Mouse (Mus musculus) MEL (cell line): ENCODE measurements around the gene D230025D16Rik. TPM values are rescaled to one million over a fixed set of nuclear protein-coding genes. Genes with fewer than 3 reads are reported as not detected.
A peak's percentile ranks its signal among the peaks of the same experiment; 100 is the strongest.

Experiments
- DNase-seq: peaks from one replicate; pipeline ENCODE4 v3.0.0; 2011; ENCODE audit warnings: low read depth, low spot score
- H3K27ac ChIP-seq: 2 replicates; pipeline ENCODE4 v1.5.1; 2012; ENCODE audit warnings: low read depth, mild to moderate bottlenecking, control low read depth, low read length, moderate library complexity; ENCODE audit not compliant: control insufficient read depth
- H3K27me3 ChIP-seq, 2 experiments: fragments of 150-350 bp in 1 of 2; sonication (generic) in 1 of 2; 2 replicates each; pipeline ENCODE4 v1.6.1; 2012; ENCODE audit warnings: low read length in 2 of 2, mild to moderate bottlenecking in 2 of 2, improper control_type of control experiment in 1 of 2, moderate library complexity in 1 of 2; ENCODE audit not compliant: insufficient read depth in 2 of 2, control insufficient read depth in 1 of 2
- H3K36me3 ChIP-seq, 2 experiments: 2 replicates each; pipeline ENCODE4 v1.6.1; 2012 to 2014; ENCODE audit warnings: low read length in 2 of 2, improper control_type of control experiment in 1 of 2, inconsistent platforms in 1 of 2, mild to moderate bottlenecking in 1 of 2; ENCODE audit not compliant: insufficient read depth in 2 of 2, control insufficient read depth in 1 of 2
- H3K4me1 ChIP-seq, 2 experiments: fragments of 150-350 bp in 1 of 2; sonication (generic) in 1 of 2; 2 replicates each; pipeline ENCODE4 v1.6.1; 2012; ENCODE audit warnings: low read length in 2 of 2, improper control_type of control experiment in 1 of 2, mild to moderate bottlenecking in 1 of 2; ENCODE audit not compliant: insufficient read depth in 2 of 2, control insufficient read depth in 1 of 2
- H3K4me3 ChIP-seq, 2 experiments: fragments of 150-350 bp in 1 of 2; sonication (generic) in 1 of 2; 2 replicates each; pipeline ENCODE4 v1.5.1; 2012; ENCODE audit warnings: low read depth in 2 of 2, low read length in 2 of 2, mild to moderate bottlenecking in 2 of 2, moderate library complexity in 2 of 2, control low read depth in 1 of 2, improper control_type of control experiment in 1 of 2; ENCODE audit not compliant: control insufficient read depth in 1 of 2, insufficient read depth in 1 of 2
- H3K79me2 ChIP-seq: 2 replicates; pipeline ENCODE4 v1.6.1; 2012; ENCODE audit warnings: mild to moderate bottlenecking, low read length, moderate library complexity; ENCODE audit not compliant: control insufficient read depth, poor library complexity, insufficient read depth
- H3K9ac ChIP-seq: 2 replicates; pipeline ENCODE4 v1.6.1; 2012; ENCODE audit warnings: low read depth, mild to moderate bottlenecking, control low read depth, low read length, moderate library complexity; ENCODE audit not compliant: control insufficient read depth, poor library complexity, severe bottlenecking
- H3K9me3 ChIP-seq: fragments of 150-350 bp; sonication (generic); replicated peaks from 2 replicates; pipeline ENCODE4 v1.6.1; 2012; ENCODE audit warnings: mild to moderate bottlenecking, low read length, improper control_type of control experiment, moderate library complexity; ENCODE audit not compliant: insufficient read depth
- CHD1 ChIP-seq: IDR thresholded peaks from 2 replicates; pipeline ENCODE4 v1.6.1; 2012; ENCODE audit warnings: low read depth, mild to moderate bottlenecking, inconsistent platforms, low read length, improper control_type of control experiment
- CTCF ChIP-seq, 3 experiments: IDR thresholded peaks in 2 of 3; conservative IDR thresholded peaks in 1 of 3; 2 replicates each; pipeline ENCODE4 v1.5.1; 2011 to 2012; ENCODE audit warnings: low read length in 3 of 3, low read depth in 2 of 3, mild to moderate bottlenecking in 2 of 3, improper control_type of control experiment in 1 of 3, inconsistent platforms in 1 of 3, mixed read lengths in 1 of 3, moderate library complexity in 1 of 3; ENCODE audit not compliant: control insufficient read depth in 1 of 3, insufficient read depth in 1 of 3, poor library complexity in 1 of 3, severe bottlenecking in 1 of 3
- E2F4 ChIP-seq: IDR thresholded peaks from 2 replicates; pipeline ENCODE4 v1.6.1; 2011; ENCODE audit warnings: low read depth, low read length, improper control_type of control experiment, borderline replicate concordance
- EP300 ChIP-seq, 2 experiments: IDR thresholded peaks; 2 replicates each; pipeline ENCODE4 v1.6.1; 2011; ENCODE audit warnings: improper control_type of control experiment in 2 of 2, low read length in 2 of 2, low read depth in 1 of 2, mild to moderate bottlenecking in 1 of 2
- GATA1 ChIP-seq: IDR thresholded peaks from 2 replicates; pipeline ENCODE4 v1.6.1; 2011; ENCODE audit warnings: low read depth, low read length, improper control_type of control experiment
- JUND ChIP-seq: IDR thresholded peaks from 2 replicates; pipeline ENCODE4 v1.6.1; 2011; ENCODE audit warnings: low read depth, mild to moderate bottlenecking, improper control_type of control experiment, low read length
- MAZ ChIP-seq: IDR thresholded peaks from 2 replicates; pipeline ENCODE4 v1.6.1; 2012; ENCODE audit warnings: low read depth, mild to moderate bottlenecking, inconsistent platforms, low read length, improper control_type of control experiment
- MXI1 ChIP-seq: IDR thresholded peaks from 2 replicates; pipeline ENCODE4 v1.6.1; 2011; ENCODE audit warnings: mild to moderate bottlenecking, low read depth, low read length, improper control_type of control experiment
- MYC ChIP-seq: IDR thresholded peaks from 2 replicates; pipeline ENCODE4 v1.6.1; 2011; ENCODE audit warnings: low read depth, mild to moderate bottlenecking, low read length, improper control_type of control experiment, moderate library complexity
- POLR2A ChIP-seq, 2 experiments: IDR thresholded peaks; 2 replicates each; pipeline ENCODE4 v1.6.1; 2011 to 2012; ENCODE audit warnings: low read length in 2 of 2, mild to moderate bottlenecking in 2 of 2, control low read depth in 1 of 2, improper control_type of control experiment in 1 of 2, low read depth in 1 of 2, moderate library complexity in 1 of 2; ENCODE audit not compliant: control insufficient read depth in 1 of 2, insufficient read depth in 1 of 2, poor library complexity in 1 of 2
- RAD21 ChIP-seq: IDR thresholded peaks from 2 replicates; pipeline ENCODE4 v1.6.1; 2011; ENCODE audit warnings: mild to moderate bottlenecking, low read depth, low read length, improper control_type of control experiment
- SIN3A ChIP-seq: IDR thresholded peaks from 2 replicates; pipeline ENCODE4 v1.6.1; 2012; ENCODE audit warnings: low read length, improper control_type of control experiment, inconsistent platforms
- SMC3 ChIP-seq: IDR thresholded peaks from 2 replicates; pipeline ENCODE4 v1.6.1; 2011; ENCODE audit warnings: low read depth, low read length, improper control_type of control experiment
- TAL1 ChIP-seq: IDR thresholded peaks from 2 replicates; pipeline ENCODE4 v1.6.1; 2012; ENCODE audit warnings: mild to moderate bottlenecking, inconsistent platforms, low read length, moderate library complexity, mixed read lengths
- TBP ChIP-seq: IDR thresholded peaks from 2 replicates; pipeline ENCODE4 v1.8.0; 2011; ENCODE audit warnings: low read depth, low read length, improper control_type of control experiment
- TCF12 ChIP-seq: IDR thresholded peaks from 2 replicates; pipeline ENCODE4 v1.6.1; 2014; ENCODE audit warnings: low read depth, mild to moderate bottlenecking, inconsistent platforms, low read length, improper control_type of control experiment, moderate library complexity
- USF2 ChIP-seq, 2 experiments: IDR thresholded peaks; 2 replicates each; pipeline ENCODE4 v1.6.1; 2011 to 2012; ENCODE audit warnings: improper control_type of control experiment in 2 of 2, low read length in 2 of 2, borderline replicate concordance in 1 of 2, inconsistent platforms in 1 of 2, low read depth in 1 of 2, mild to moderate bottlenecking in 1 of 2; ENCODE audit not compliant: insufficient read depth in 1 of 2
- ZC3H11A ChIP-seq: IDR thresholded peaks from 2 replicates; pipeline ENCODE4 v1.6.1; 2012; ENCODE audit warnings: low read depth, mild to moderate bottlenecking, inconsistent platforms, low read length, improper control_type of control experiment
- ZKSCAN1 ChIP-seq: IDR thresholded peaks from 2 replicates; pipeline ENCODE4 v1.6.1; 2012; ENCODE audit warnings: low read depth, mild to moderate bottlenecking, inconsistent platforms, low read length, improper control_type of control experiment, moderate library complexity
- ZMIZ1 ChIP-seq: IDR thresholded peaks from 2 replicates; pipeline ENCODE4 v1.6.1; 2012; ENCODE audit warnings: low read depth, mild to moderate bottlenecking, inconsistent platforms, low read length, improper control_type of control experiment, moderate library complexity
- ZNF384 ChIP-seq: IDR thresholded peaks from 2 replicates; pipeline ENCODE4 v1.6.1; 2012; ENCODE audit warnings: low read depth, mild to moderate bottlenecking, inconsistent platforms, low read length, improper control_type of control experiment
- polyA plus RNA-seq, 2 experiments: library from polyadenylated mRNA; stranded (reverse) in 1 of 2; unstranded in 1 of 2; fragments of >175 nt in 1 of 2; fragments of >200 nt in 1 of 2; gene quantifications; 2 replicates each; pipeline versions ENCODE4 v1.2.1 to v1.2.4; 2012; ENCODE audit warnings: low replicate concordance in 2 of 2, low read depth in 1 of 2; ENCODE audit not compliant: insufficient read length in 2 of 2, insufficient read depth in 1 of 2, missing spikeins in 1 of 2
- total RNA-seq: library from RNA; depleted of rRNA; stranded (reverse); fragments of 300-350 nt; gene quantifications from 2 replicates; pipeline ENCODE4 v1.2.3, GENCODE M21; 2012

The D230025D16Rik gene
- total and polyA plus RNA-seq, 3 experiments: 18.3 to 22.4 TPM; not detected in 1

- H3K36me3 ChIP-seq: peaks cover 0 to 17% of the 10 kb centered on the region in 2 experiments; a peak in 2 of 4 replicates
- H3K27ac ChIP-seq: peak overlapping the region; percentile 49
- TF ChIP-seq TAL1 (0 out of 2 replicates have a peak, but pooled peaks have one; percentile 10), ZC3H11A (no peak), ZMIZ1 (no peak), MYC (no peak), USF2 (IDR thresholded peaks at IDR 0.05; ENCODE audit: borderline replicate concordance in 1 of 2, insufficient read depth in 1 of 2, low read depth in 1 of 2, low read length in 2 of 2) (no peak), ZKSCAN1 (no peak), TBP (0 out of 2 replicates have a peak, but pooled peaks have one; percentile 40), CHD1 (no peak), POLR2A (IDR thresholded peaks at IDR 0.05; ENCODE audit: control insufficient read depth in 1 of 2, insufficient read depth in 1 of 2, low read depth in 1 of 2, low read length in 2 of 2, poor library complexity in 1 of 2) (0 out of 4 replicates have a peak, but pooled peaks of 1 of the 2 experiments have one; percentile 17), MXI1 (no peak), E2F4 (no peak), ZNF384 (peak; percentile 60), RAD21 (no peak), CTCF (IDR thresholded peaks at IDR 0.05 in 2 of 3, conservative IDR thresholded peaks at IDR 0.05 in 1 of 3; ENCODE audit: control insufficient read depth in 1 of 3, insufficient read depth in 1 of 3, low read depth in 2 of 3, low read length in 3 of 3, poor library complexity in 1 of 3, severe bottlenecking in 1 of 3) (peak; percentile 7 to 18 (median 17); a peak in 2 of 6 replicates), TCF12 (no peak), MAZ (no peak), JUND (no peak), GATA1 (0 out of 2 replicates have a peak, but pooled peaks have one; percentile 18), EP300 (IDR thresholded peaks at IDR 0.05; ENCODE audit: low read depth in 1 of 2, low read length in 2 of 2) (peak; percentile 49 to 63), SMC3 (no peak), SIN3A (0 out of 2 replicates have a peak, but pooled peaks have one; percentile 36)
- no peaks in the 10 kb centered on the region for H3K27me3 ChIP-seq
- H3K4me3 ChIP-seq: no peak overlapping the region
- H3K4me1 ChIP-seq: peaks cover 0 to 30% of the 10 kb centered on the region in 2 experiments; a peak in 2 of 4 replicates
- H3K79me2 ChIP-seq: peaks cover 15% of the 10 kb centered on the region
- no peaks in the 10 kb centered on the region for H3K9me3 ChIP-seq
- no peak overlapping the region for H3K9ac ChIP-seq
- DNase-seq: peak; percentile 84
Observed at GRCm38 (mm10) chr8:105261326-105261980, 36.5 kb downstream of the D230025D16Rik start.
